Mouse (Mus musculus) bone marrow, adult 2 months (tissue): ENCODE measurements at regions not wholly inside any gene's neighbourhood (a gene's known extent, or its start where the extent isn't known, plus 50 kb on each side); places are given as distances from the start of the nearest gene placed in this dataset.

Experiments
- CTCF ChIP-seq: fragments of 200-500 bp; IDR thresholded peaks from 2 replicates; pipeline ENCODE4 v1.5.1; 2011; ENCODE audit warnings: low read length, control low read depth; ENCODE audit not compliant: control insufficient read depth, insufficient read depth
- POLR2A ChIP-seq: fragments of 200-500 bp; IDR thresholded peaks from 2 replicates; pipeline ENCODE4 v1.6.1; 2011; ENCODE audit warnings: low read depth, mild to moderate bottlenecking, control low read depth, low read length, borderline replicate concordance; ENCODE audit not compliant: control insufficient read depth

DNA sequence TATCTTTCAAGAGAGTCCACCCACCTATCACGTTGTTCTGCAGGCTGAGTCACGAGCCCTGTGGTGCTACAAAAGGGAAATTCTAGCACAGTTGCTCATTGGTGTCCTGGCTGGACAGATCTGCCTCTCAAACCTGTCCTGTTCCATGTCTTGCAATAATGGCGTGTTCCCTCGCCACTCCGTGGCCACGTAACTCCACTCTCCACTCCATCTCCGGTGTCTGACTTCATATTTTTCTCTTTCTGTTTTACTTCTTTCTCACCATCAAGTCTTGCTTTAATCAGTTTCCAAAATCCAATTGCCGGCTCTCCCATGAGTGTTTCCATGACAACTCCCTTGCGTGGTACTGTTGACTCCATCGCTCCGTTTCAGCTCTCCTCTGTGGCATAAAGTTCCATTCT, 107.1 kb upstream of the Oxgr1 start:
- TF ChIP-seq CTCF (no peak), POLR2A (no peak)
